Mouse (Mus musculus): ENCODE measurements around the gene Hhipl1.

Hhipl1 gene

GRCm38 (mm10) chr12:108355271-108355670, 49.2 kb downstream of the Hhipl1 start:
- in situ Hi-C loops (cut with MboI, MseI) = no loop called here

- in situ Hi-C loops (cut with MboI, MseI) = no loop called here
Measured at GRCm38 (mm10) chr12:108355986-108356385, 49.9 kb downstream of the Hhipl1 start.

DNA sequence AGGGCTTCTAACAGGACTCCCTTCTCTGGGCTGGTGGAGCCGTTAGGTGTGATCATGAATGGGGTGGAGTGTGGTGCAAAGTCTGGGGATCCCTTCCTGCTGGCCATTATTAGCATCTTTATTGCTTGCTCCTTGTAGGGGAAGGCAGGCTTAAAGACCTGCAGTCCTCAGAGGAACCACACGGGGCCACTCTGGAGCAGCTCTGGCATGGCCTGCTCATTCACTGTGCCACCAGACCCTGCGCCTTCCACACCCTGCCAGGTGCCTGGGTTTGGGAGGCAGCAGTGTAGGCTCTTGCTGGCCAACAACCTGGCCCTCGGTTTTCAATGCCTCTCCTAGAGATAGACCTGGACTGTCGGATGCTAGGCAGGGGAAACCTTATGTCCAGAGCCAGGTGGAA, 57.7 kb downstream of the Hhipl1 start:
- in situ Hi-C loops (cut with MboI, MseI) = loop anchor here (5.0 kb wide), 1 partner anchor 134 kb away; no protein-coding TSS in a partner anchor

GRCm38 (mm10) chr12:108365340-108365739, 59.3 kb downstream of the Hhipl1 start:
- in situ Hi-C loops (cut with MboI, MseI) = no loop called here

GRCm38 (mm10) chr12:108365868-108366267, 59.8 kb downstream of the Hhipl1 start:
- in situ Hi-C loops (cut with MboI, MseI) = no loop called here

DNA sequence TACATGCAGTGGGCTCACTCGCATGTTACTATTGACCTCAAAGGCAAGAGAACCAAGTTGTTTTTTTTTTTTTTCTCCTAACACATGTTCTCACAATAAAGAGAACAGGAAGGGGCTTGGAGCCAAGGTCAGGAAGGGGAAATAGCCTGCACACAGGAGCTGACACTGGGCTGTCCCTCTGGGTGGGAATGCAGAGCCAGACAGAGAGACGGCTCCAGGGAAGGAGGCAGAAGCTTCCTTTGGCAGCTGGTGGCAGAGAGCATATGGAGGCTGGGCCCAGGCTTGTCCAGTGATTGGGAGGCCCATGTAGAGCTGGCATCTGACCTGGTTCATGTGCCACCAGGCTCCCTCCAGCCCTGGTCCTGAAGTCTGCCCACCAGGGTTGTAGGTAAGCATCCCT, 61.8 kb downstream of the Hhipl1 start:
- in situ Hi-C loops (cut with MboI, MseI) = no loop called here

GRCm38 (mm10) chr12:108368921-108369320, 62.9 kb downstream of the Hhipl1 start:
- in situ Hi-C loops (cut with MboI, MseI) = no loop called here

GRCm38 (mm10) chr12:108370596-108371428, 64.7 kb downstream of the Hhipl1 start, which contains the start of gene Eml1:
Gene Eml1, plus strand, starts transcription at chr12:108370957.
- in situ Hi-C loops (cut with MboI, MseI) = no loop called here

DNA sequence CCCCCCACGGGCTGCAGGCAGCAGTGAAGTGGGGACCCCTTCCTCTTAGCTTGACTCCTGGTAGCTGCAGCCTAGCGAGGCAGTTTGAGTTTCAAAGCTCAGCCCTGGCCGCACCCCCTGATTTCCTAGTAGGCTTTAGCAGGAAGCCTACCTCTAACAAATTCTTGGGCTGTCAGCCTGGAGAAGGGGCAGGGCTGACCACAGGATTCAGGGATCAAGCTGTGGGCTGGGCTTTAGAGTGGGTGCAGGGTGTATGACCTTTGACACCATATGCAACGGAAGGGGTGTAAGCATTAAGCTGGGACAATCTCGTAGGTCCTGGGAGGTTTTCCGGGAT, 65.3 kb downstream of the Hhipl1 start:
- in situ Hi-C loops (cut with MboI, MseI) = no loop called here

DNA sequence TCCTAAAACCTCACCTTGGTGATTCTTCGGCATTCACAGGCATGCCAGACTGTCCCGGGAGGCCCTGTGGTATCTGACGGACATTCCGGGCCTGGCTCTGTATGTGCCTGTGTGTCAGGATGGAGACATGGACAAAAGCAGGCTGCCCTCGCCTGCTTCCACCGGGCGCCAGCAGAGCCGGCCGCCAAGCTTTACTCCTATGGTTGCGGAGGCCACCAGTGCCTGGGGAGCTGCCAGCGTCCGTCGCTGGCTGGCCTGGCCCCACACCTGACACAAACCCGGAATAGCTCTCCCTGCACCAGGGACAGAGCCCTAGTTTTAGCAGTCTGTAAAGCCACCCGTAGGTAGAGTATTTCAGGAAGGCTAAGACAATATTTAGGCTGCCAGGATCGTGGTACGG, 66.2 kb downstream of the Hhipl1 start:
- in situ Hi-C loops (cut with MboI, MseI) = no loop called here

DNA sequence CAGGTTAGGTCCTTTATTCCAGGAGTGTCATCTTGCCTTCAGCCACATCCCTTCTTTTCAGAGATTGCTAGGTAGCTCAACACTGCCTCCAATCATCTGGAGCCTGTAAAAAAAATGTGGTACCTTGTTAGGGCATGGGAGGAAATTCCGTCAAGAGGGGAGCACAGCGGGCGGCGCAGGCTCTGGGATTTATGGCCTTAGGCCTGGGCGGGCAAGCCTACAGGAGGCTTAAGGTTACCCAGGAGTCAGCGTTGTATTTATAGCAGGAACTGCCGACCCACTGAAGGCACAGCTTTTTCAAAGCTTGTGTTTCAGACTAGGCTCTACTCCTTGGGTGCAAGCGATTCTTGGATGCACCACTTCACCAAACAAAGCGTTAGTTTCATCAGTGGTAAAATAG, 67.5 kb downstream of the Hhipl1 start:
- in situ Hi-C loops (cut with MboI, MseI) = no loop called here

- in situ Hi-C loops (cut with MboI, MseI) = no loop called here
Measured at GRCm38 (mm10) chr12:108374689-108375088, 68.6 kb downstream of the Hhipl1 start.

GRCm38 (mm10) chr12:108378379-108379133, 72.5 kb downstream of the Hhipl1 start:
- in situ Hi-C loops (cut with MboI, MseI) = no loop called here
